ENCODE assay signal across 10 mouse cellular contexts in genomic region chr14:34106389-34107062, GRCm38 (mm10). TPM values are rescaled to one million over a fixed set of nuclear protein-coding genes. Genes with fewer than 3 reads are reported as not detected.
DNase-seq lines count a peak whose midpoint lies in the region; ATAC-seq and TF ChIP-seq lines count a peak whose summit lies in the region.
"Had no signal": no experiment of that assay in that cellular context is flagged by ENCODE, and none has a peak within 500 bp of the region (broad histone marks: within the 10 kb centered on the region; RNA-seq: fewer than 3 reads in every experiment).

No protein-coding gene starts in this region.

- no peak overlapping the region for H3ac ChIP-seq in C2C12 (ENCODE audit: control insufficient read depth, insufficient read length, low read depth)

- H3K36me3 ChIP-seq in hindbrain, postnatal 0 days (ENCODE audit: insufficient read depth, low read length) = no peaks in the 10 kb centered on the region
- no peaks in the 10 kb centered on the region for H3K36me3 ChIP-seq in hindbrain, embryonic 13.5 days
- H3K36me3 ChIP-seq in C2C12 (ENCODE audit: control insufficient read depth, insufficient read depth) = no peaks in the 10 kb centered on the region
- H3K36me3 ChIP-seq: embryonic facial prominence, embryonic 12.5 days; liver, embryonic 13.5 days had no signal

- H3K79me3 ChIP-seq in C2C12 (ENCODE audit: low read depth) = no peaks in the 10 kb centered on the region

- no peaks in the 10 kb centered on the region for H3K27me3 ChIP-seq in hindbrain, postnatal 0 days (ENCODE audit: insufficient read depth, low read length)
- no peaks in the 10 kb centered on the region for H3K27me3 ChIP-seq in hindbrain, embryonic 13.5 days
- H3K27me3 ChIP-seq in C2C12 (ENCODE audit: control insufficient read depth, insufficient read depth, insufficient read length) = no peaks in the 10 kb centered on the region
- H3K27me3 ChIP-seq: embryonic facial prominence, embryonic 12.5 days; liver, embryonic 13.5 days had no signal

- peak; percentile 42 for DNase-seq in hindbrain, postnatal 0 days (ENCODE audit: low spot score)
- peak; percentile 65 for DNase-seq in R1 (ENCODE audit: low read depth, low spot score)
- DNase-seq in heart, postnatal 14 days = peak; percentile 31 to 57
- DNase-seq in lung, postnatal 10 days = peak; percentile 63
- no peak for DNase-seq in frontal cortex, postnatal 36 days (ENCODE audit: low spot score in 2 of 2)
- DNase-seq in right cerebral cortex, adult 18-20 months = no peak
- DNase-seq: liver, embryonic 13.5 days had no signal

- 65% methylated on average over 11 of the region's 12 CpGs for WGBS in hindbrain, postnatal 0 days
- WGBS in hindbrain, embryonic 13.5 days = 57% methylated on average over 11 of the region's 12 CpGs

- H3K27ac ChIP-seq in hindbrain, postnatal 0 days = no peak overlapping the region
- H3K27ac ChIP-seq in hindbrain, embryonic 13.5 days = no peak overlapping the region
- H3K27ac ChIP-seq: embryonic facial prominence, embryonic 12.5 days; liver, embryonic 13.5 days had no signal

- H3K4me2 ChIP-seq in hindbrain, postnatal 0 days (ENCODE audit: low read depth, low read length) = no peak overlapping the region
- no peak overlapping the region for H3K4me2 ChIP-seq in hindbrain, embryonic 13.5 days
- H3K4me2 ChIP-seq: embryonic facial prominence, embryonic 12.5 days; liver, embryonic 13.5 days had no signal

- H3K9ac ChIP-seq in hindbrain, postnatal 0 days (replicated peaks; ENCODE audit: low read length) = no peak overlapping the region
- H3K9ac ChIP-seq in hindbrain, embryonic 13.5 days = no peak overlapping the region
- H3K9ac ChIP-seq: embryonic facial prominence, embryonic 12.5 days; liver, embryonic 13.5 days had no signal

- intact Hi-C loops in heart, postnatal 14 days (cut with DNase I) = loop anchor here (2.0 to 5.0 kb wide), 2 partner anchors 48 to 131 kb away; no protein-coding TSS in a partner anchor

- H3K4me1 ChIP-seq in hindbrain, postnatal 0 days (ENCODE audit: insufficient read depth, low read length) = no peaks in the 10 kb centered on the region
- H3K4me1 ChIP-seq in hindbrain, embryonic 13.5 days (replicated peaks) = no peaks in the 10 kb centered on the region
- H3K4me1 ChIP-seq: embryonic facial prominence, embryonic 12.5 days; liver, embryonic 13.5 days had no signal

- H3K4me3 ChIP-seq in hindbrain, postnatal 0 days (ENCODE audit: low read length) = no peak overlapping the region
- no peak overlapping the region for H3K4me3 ChIP-seq in hindbrain, embryonic 13.5 days
- H3K4me3 ChIP-seq in C2C12 (ENCODE audit: insufficient read depth, poor library complexity, severe bottlenecking) = no peak overlapping the region
- H3K4me3 ChIP-seq: embryonic facial prominence, embryonic 12.5 days; liver, embryonic 13.5 days had no signal

- H3K79me2 ChIP-seq in C2C12 (ENCODE audit: control insufficient read depth, insufficient read depth) = no peaks in the 10 kb centered on the region

- H3K9me3 ChIP-seq in hindbrain, postnatal 0 days (ENCODE audit: low read length) = no peaks in the 10 kb centered on the region
- no peaks in the 10 kb centered on the region for H3K9me3 ChIP-seq in hindbrain, embryonic 13.5 days
- H3K9me3 ChIP-seq: embryonic facial prominence, embryonic 12.5 days; liver, embryonic 13.5 days had no signal

- TF ChIP-seq CTCF in hindbrain, postnatal 0 days (IDR thresholded peaks at IDR 0.05; ENCODE audit: low read depth) = peak; percentile 69
- peak; percentile 66 for TF ChIP-seq CTCF in C2C12 (IDR thresholded peaks at IDR 0.05; ENCODE audit: control insufficient read depth, insufficient read depth, insufficient read length)

- no peak for ATAC-seq in hindbrain, postnatal 0 days
- ATAC-seq in hindbrain, embryonic 13.5 days (ENCODE audit: low FRiP score) = no peak

TF ChIP-seq in C2C12, 6 proteins besides CTCF, POLR2A, EP300 and RAD21:
- TF ChIP-seq FOSL1 (IDR thresholded peaks at IDR 0.05; ENCODE audit: insufficient read depth, low read length, poor library complexity, severe bottlenecking) (no peak), USF1 (IDR thresholded peaks at IDR 0.05; ENCODE audit: low read depth) (no peak), CEBPB (IDR thresholded peaks at IDR 0.05; ENCODE audit: low read depth) (no peak), MAX (IDR thresholded peaks at IDR 0.05) (no peak), MYOG (IDR thresholded peaks at IDR 0.05; ENCODE audit: control insufficient read depth, extremely low read depth, insufficient read length) (no peak), MYOD1 (IDR thresholded peaks at IDR 0.05; ENCODE audit: control insufficient read depth, insufficient read length, low read depth) (no peak)

RNA-seq across cellular contexts. Expression of gene A630023A22Rik, which starts 4.0 kb away (rescaled TPM):
- total RNA-seq in hindbrain, postnatal 0 days (2014; rRNA removed) = 2.2 TPM in 1 of 2 replicates, not detected in the other
- polyA plus RNA-seq in hindbrain, postnatal 0 days (2015; fragmentation: Nextera tagmentation; extraction: Ambion mirVana) = not detected in 2 replicates
- not detected in 2 replicates for polyA plus RNA-seq in hindbrain, embryonic 13.5 days (2015; fragmentation: Nextera tagmentation; extraction: Ambion mirVana)
- polyA plus RNA-seq in C2C12 (2012; fragmentation: generic; extraction: Trizol) = 0.59 TPM
- not detected for total RNA-seq in heart, postnatal 14 days (2021)
- polyA plus RNA-seq: embryonic facial prominence, embryonic 12.5 days; liver, embryonic 13.5 days had no signal

RNA-seq across cellular contexts. Expression of gene Anxa8, which starts 20.7 kb away (rescaled TPM):
- 0.11 TPM in 1 of 2 replicates, not detected in the other for total RNA-seq in hindbrain, postnatal 0 days (2014; rRNA removed)
- polyA plus RNA-seq in hindbrain, postnatal 0 days (2015; fragmentation: Nextera tagmentation; extraction: Ambion mirVana) = 0.37 and 0.90 TPM in 2 replicates
- polyA plus RNA-seq in hindbrain, embryonic 13.5 days (2015; fragmentation: Nextera tagmentation; extraction: Ambion mirVana) = 0.14 TPM in 1 of 2 replicates, not detected in the other
- polyA plus RNA-seq in C2C12 (2012; fragmentation: generic; extraction: Trizol) = 33.1 TPM
- total RNA-seq in heart, postnatal 14 days (2021) = 1 to 10 TPM; 4.3 to 5.2 TPM

RNA-seq across cellular contexts. Expression of gene Npy4r, which starts 45.8 kb away (rescaled TPM):
- 0.21 and 0.25 TPM in 2 replicates for total RNA-seq in hindbrain, postnatal 0 days (2014; rRNA removed)
- 0.11 and 0.24 TPM in 2 replicates for polyA plus RNA-seq in hindbrain, postnatal 0 days (2015; fragmentation: Nextera tagmentation; extraction: Ambion mirVana)
- polyA plus RNA-seq in hindbrain, embryonic 13.5 days (2015; fragmentation: Nextera tagmentation; extraction: Ambion mirVana) = 0.13 and 0.18 TPM in 2 replicates
- polyA plus RNA-seq in C2C12 (2012; fragmentation: generic; extraction: Trizol) = 0.36 TPM
- total RNA-seq in heart, postnatal 14 days (2021) = under 1 TPM; 0.07 to 0.24 TPM
- polyA plus RNA-seq: liver, embryonic 13.5 days had no signal

RNA-seq across cellular contexts. Expression of gene Antxrl, which starts 54.0 kb away (rescaled TPM):
- total RNA-seq in hindbrain, postnatal 0 days (2014; rRNA removed) = not detected in 2 replicates
- not detected in 2 replicates for polyA plus RNA-seq in hindbrain, postnatal 0 days (2015; fragmentation: Nextera tagmentation; extraction: Ambion mirVana)
- not detected in 2 replicates for polyA plus RNA-seq in hindbrain, embryonic 13.5 days (2015; fragmentation: Nextera tagmentation; extraction: Ambion mirVana)
- 0.01 TPM for polyA plus RNA-seq in C2C12 (2012; fragmentation: generic; extraction: Trizol)
- not detected for total RNA-seq in heart, postnatal 14 days (2021)
- polyA plus RNA-seq: embryonic facial prominence, embryonic 12.5 days; liver, embryonic 13.5 days had no signal

Comparison
In these comparisons a context has a peak if more than half of its experiments do, and no peak if none do; other contexts are left out.
1. DNase-seq: peak in hindbrain, postnatal 0 days (single experiment), R1 (single experiment), heart, postnatal 14 days (2 of 2) and lung, postnatal 10 days (single experiment); none in frontal cortex, postnatal 36 days (0 of 2) and right cerebral cortex, adult 18-20 months (single experiment).
2. RNA of gene Anxa8, which starts 20.7 kb away (polyA plus RNA-seq): 33.1 TPM in C2C12 (single experiment); 0.37 to 0.90 TPM in hindbrain, postnatal 0 days and 0.14 TPM in hindbrain, embryonic 13.5 days; every median in the first group is over 10 times any median in the second.